Comparison of ENCODE assay signal across 9 mouse cellular contexts in genomic region chr8:94179713-94180560, GRCm38 (mm10). TPM values are rescaled to one million over a fixed set of nuclear protein-coding genes. Genes with fewer than 3 reads are reported as not detected.
A peak's percentile ranks its signal among the peaks of the same experiment; 100 is the strongest.
DNase-seq lines count a peak whose midpoint lies in the region; ATAC-seq and TF ChIP-seq lines count a peak whose summit lies in the region.
"Had no signal": no experiment of that assay in that cellular context is flagged by ENCODE, and none has a peak within 500 bp of the region (broad histone marks: within the 10 kb centered on the region; RNA-seq: fewer than 3 reads in every experiment).

No protein-coding gene starts in this region.

- peaks cover 57% of the 10 kb centered on the region for H3K27me3 ChIP-seq in heart, embryonic 14.5 days (ENCODE audit: control insufficient read depth, insufficient read depth, low read length)
- peaks cover 100% of the 10 kb centered on the region for H3K27me3 ChIP-seq in limb, embryonic 10.5 days (ENCODE audit: low read depth, poor library complexity, severe bottlenecking)
- peaks cover 49% of the 10 kb centered on the region for H3K27me3 ChIP-seq in midbrain, postnatal 0 days (ENCODE audit: insufficient read depth, low read length)

- no peak for TF ChIP-seq CTCF in layer of hippocampus, adult 2 months (conservative IDR thresholded peaks at IDR 0.05)
- TF ChIP-seq CTCF in bone marrow, adult 2 months (IDR thresholded peaks at IDR 0.05; ENCODE audit: control insufficient read depth, insufficient read depth, low read length) = no peak
- TF ChIP-seq CTCF in midbrain, postnatal 0 days (IDR thresholded peaks at IDR 0.05) = no peak

- no peaks in the 10 kb centered on the region for H3K9me3 ChIP-seq in heart, embryonic 14.5 days (ENCODE audit: control insufficient read depth, low read length)
- no peaks in the 10 kb centered on the region for H3K9me3 ChIP-seq in limb, embryonic 10.5 days (replicated peaks)
- no peaks in the 10 kb centered on the region for H3K9me3 ChIP-seq in midbrain, postnatal 0 days (ENCODE audit: low read length)

- DNase-seq in layer of hippocampus, adult 2 months (ENCODE audit: low spot score in 2 of 2) = no peak
- DNase-seq in layer of hippocampus, adult 18-20 months (ENCODE audit: low spot score in 2 of 2) = no peak
- DNase-seq in limb, embryonic 10.5 days (ENCODE audit: low spot score) = peak; percentile 54
- no peak for DNase-seq in midbrain, postnatal 0 days (ENCODE audit: low spot score)
- DNase-seq in layer of hippocampus, adult 11-12 months (ENCODE audit: low spot score) = no peak

- 3% methylated on average over 25 of the region's 25 CpGs for WGBS in bone marrow, adult 2 months
- WGBS in heart, embryonic 14.5 days = 6% methylated on average over 25 of the region's 25 CpGs
- 5% methylated on average over 25 of the region's 25 CpGs for WGBS in limb, embryonic 10.5 days
- WGBS in midbrain, postnatal 0 days = 4% methylated on average over 25 of the region's 25 CpGs

- no peaks in the 10 kb centered on the region; the same call in 1 of the 2 replicates for H3K4me1 ChIP-seq in bone marrow, adult 2 months (ENCODE audit: control insufficient read depth, insufficient read depth, low read length)
- H3K4me1 ChIP-seq in heart, embryonic 14.5 days (ENCODE audit: control insufficient read depth in 2 of 2, insufficient read depth in 2 of 2, low read length in 2 of 2) = peaks cover 10 to 18% of the 10 kb centered on the region in 2 experiments
- H3K4me1 ChIP-seq in limb, embryonic 10.5 days = peaks cover 43% of the 10 kb centered on the region
- peaks cover 3% of the 10 kb centered on the region for H3K4me1 ChIP-seq in midbrain, postnatal 0 days (ENCODE audit: insufficient read depth, low read length)

- no peak for ATAC-seq in heart, embryonic 14.5 days (ENCODE audit: insufficient number of reproducible peaks, insufficient read depth, low FRiP score, low read depth)
- no peak for ATAC-seq in midbrain, postnatal 0 days (ENCODE audit: low FRiP score)
- no peak for ATAC-seq in cerebellum, adult (ENCODE audit: insufficient number of reproducible peaks, low FRiP score, low TSS enrichment)

- peak overlapping the region; percentile 70 for H3K4me3 ChIP-seq in layer of hippocampus, adult 2 months
- peak overlapping the region; percentile 66 for H3K4me3 ChIP-seq in bone marrow, adult 2 months (replicated peaks; ENCODE audit: control insufficient read depth, low read depth, low read length)
- peak overlapping the region; percentile 55 to 59 for H3K4me3 ChIP-seq in heart, embryonic 14.5 days (ENCODE audit: control insufficient read depth in 1 of 2, insufficient read depth in 1 of 2, low read depth in 1 of 2, low read length in 2 of 2)
- peak overlapping the region; percentile 52 for H3K4me3 ChIP-seq in limb, embryonic 10.5 days
- H3K4me3 ChIP-seq in midbrain, postnatal 0 days (ENCODE audit: low read depth, low read length) = peak overlapping the region; percentile 45

- peak overlapping the region; percentile 97 for H3K27ac ChIP-seq in layer of hippocampus, adult 2 months
- 0 out of 2 replicates have a peak overlapping the region, but pooled peaks have one; percentile 11 for H3K27ac ChIP-seq in bone marrow, adult 2 months (ENCODE audit: control insufficient read depth, insufficient read depth, low read depth, low read length, poor library complexity)
- peak overlapping the region in 1 of 2 experiments; percentile 83; a peak in 1 of 4 replicates for H3K27ac ChIP-seq in heart, embryonic 14.5 days (replicated peaks in 1 of 2; ENCODE audit: control insufficient read depth in 1 of 2, insufficient read depth in 1 of 2, low read depth in 2 of 2, low read length in 2 of 2)
- H3K27ac ChIP-seq in limb, embryonic 10.5 days = 0 out of 2 replicates have a peak overlapping the region, but pooled peaks have one; percentile 21
- H3K27ac ChIP-seq in midbrain, postnatal 0 days (ENCODE audit: low read depth, low read length) = 0 out of 2 replicates have a peak overlapping the region, but pooled peaks have one; percentile 51

- no peaks in the 10 kb centered on the region for H3K36me3 ChIP-seq in heart, embryonic 14.5 days (ENCODE audit: control insufficient read depth, insufficient read depth, low read length)
- no peaks in the 10 kb centered on the region for H3K36me3 ChIP-seq in limb, embryonic 10.5 days
- H3K36me3 ChIP-seq in midbrain, postnatal 0 days (ENCODE audit: insufficient read depth, low read length) = no peaks in the 10 kb centered on the region

- no peak for TF ChIP-seq POLR2A in bone marrow, adult 2 months (IDR thresholded peaks at IDR 0.05; ENCODE audit: borderline replicate concordance, control insufficient read depth, low read depth, low read length)

- peak overlapping the region; percentile 84 for H3K4me2 ChIP-seq in heart, embryonic 14.5 days (ENCODE audit: low read length)
- H3K4me2 ChIP-seq in midbrain, postnatal 0 days (ENCODE audit: low read depth, low read length, poor library complexity, severe bottlenecking) = peak overlapping the region; percentile 79

- peak overlapping the region; percentile 82 for H3K9ac ChIP-seq in heart, embryonic 14.5 days (ENCODE audit: low read length)
- H3K9ac ChIP-seq in midbrain, postnatal 0 days (replicated peaks; ENCODE audit: low read length, poor library complexity, severe bottlenecking) = peak overlapping the region; percentile 65; the same call in 1 of the 2 replicates

RNA-seq across cellular contexts. Expression of gene Mt1, which starts 1.1 kb away (rescaled TPM):
- 100 to 1,000 TPM; 636 to 650 TPM for total RNA-seq in layer of hippocampus, adult 2 months (2021)
- total RNA-seq in layer of hippocampus, adult 18-20 months (2021) = 100 to 1,000 TPM; 625 to 755 TPM
- 188 and 700 TPM in 2 replicates for polyA plus RNA-seq in bone marrow, adult 2 months (2011; ENCODE audit: insufficient read depth, insufficient read length, low replicate concordance, missing spikeins)
- polyA plus RNA-seq in heart, embryonic 14.5 days (2014; fragmentation: Nextera tagmentation; extraction: Ambion mirVana) = 438 and 453 TPM in 2 replicates
- polyA plus RNA-seq in limb, embryonic 10.5 days (2016; fragmentation: Nextera tagmentation; extraction: Ambion mirVana) = 105 and 163 TPM in 2 replicates
- 460 and 504 TPM in 2 replicates for total RNA-seq in midbrain, postnatal 0 days (2014; rRNA removed)
- 387 and 420 TPM in 2 replicates for polyA plus RNA-seq in midbrain, postnatal 0 days (2015; fragmentation: Nextera tagmentation; extraction: Ambion mirVana)

RNA-seq across cellular contexts. Expression of gene Mt2, which starts 7.5 kb away (rescaled TPM):
- total RNA-seq in layer of hippocampus, adult 2 months (2021) = 100 to 1,000 TPM; 545 to 546 TPM
- 100 to 1,000 TPM; 501 to 598 TPM for total RNA-seq in layer of hippocampus, adult 18-20 months (2021)
- polyA plus RNA-seq in bone marrow, adult 2 months (2011; ENCODE audit: insufficient read depth, insufficient read length, low replicate concordance, missing spikeins) = 102 and 809 TPM in 2 replicates
- 37.5 and 38.6 TPM in 2 replicates for polyA plus RNA-seq in heart, embryonic 14.5 days (2014; fragmentation: Nextera tagmentation; extraction: Ambion mirVana)
- polyA plus RNA-seq in limb, embryonic 10.5 days (2016; fragmentation: Nextera tagmentation; extraction: Ambion mirVana) = 30.0 and 45.6 TPM in 2 replicates
- 57.7 and 131 TPM in 2 replicates for total RNA-seq in midbrain, postnatal 0 days (2014; rRNA removed)
- polyA plus RNA-seq in midbrain, postnatal 0 days (2015; fragmentation: Nextera tagmentation; extraction: Ambion mirVana) = 92.3 and 101 TPM in 2 replicates

RNA-seq across cellular contexts. Expression of gene Mt3, which starts 27.5 kb away (rescaled TPM):
- total RNA-seq in layer of hippocampus, adult 2 months (2021) = 1,000 to 10,000 TPM; 1,175 to 1,192 TPM
- 1,000 to 10,000 TPM; 1,203 to 1,275 TPM for total RNA-seq in layer of hippocampus, adult 18-20 months (2021)
- polyA plus RNA-seq in bone marrow, adult 2 months (2011; ENCODE audit: insufficient read depth, insufficient read length, low replicate concordance, missing spikeins) = 3.0 TPM in 1 of 2 replicates, not detected in the other
- polyA plus RNA-seq in heart, embryonic 14.5 days (2014; fragmentation: Nextera tagmentation; extraction: Ambion mirVana) = 78.6 and 88.7 TPM in 2 replicates
- 0.30 TPM in 1 of 2 replicates, not detected in the other for polyA plus RNA-seq in limb, embryonic 10.5 days (2016; fragmentation: Nextera tagmentation; extraction: Ambion mirVana)
- total RNA-seq in midbrain, postnatal 0 days (2014; rRNA removed) = 571 and 599 TPM in 2 replicates
- polyA plus RNA-seq in midbrain, postnatal 0 days (2015; fragmentation: Nextera tagmentation; extraction: Ambion mirVana) = 314 and 354 TPM in 2 replicates

RNA-seq across cellular contexts. Expression of gene Nup93, which starts 34.4 kb away (rescaled TPM):
- 10 to 100 TPM; 62.9 to 66.3 TPM for total RNA-seq in layer of hippocampus, adult 2 months (2021)
- 10 to 100 TPM; 44.3 to 52.6 TPM for total RNA-seq in layer of hippocampus, adult 18-20 months (2021)
- 19.5 and 21.3 TPM in 2 replicates for polyA plus RNA-seq in bone marrow, adult 2 months (2011; ENCODE audit: insufficient read depth, insufficient read length, low replicate concordance, missing spikeins)
- polyA plus RNA-seq in heart, embryonic 14.5 days (2014; fragmentation: Nextera tagmentation; extraction: Ambion mirVana) = 56.9 and 59.4 TPM in 2 replicates
- 139 and 146 TPM in 2 replicates for polyA plus RNA-seq in limb, embryonic 10.5 days (2016; fragmentation: Nextera tagmentation; extraction: Ambion mirVana)
- 47.9 and 65.3 TPM in 2 replicates for total RNA-seq in midbrain, postnatal 0 days (2014; rRNA removed)
- polyA plus RNA-seq in midbrain, postnatal 0 days (2015; fragmentation: Nextera tagmentation; extraction: Ambion mirVana) = 38.4 and 39.9 TPM in 2 replicates

RNA-seq across cellular contexts. Expression of gene Mt4, which starts 42.9 kb away (rescaled TPM):
- total RNA-seq in layer of hippocampus, adult 2 months (2021) = not detected
- not detected for total RNA-seq in layer of hippocampus, adult 18-20 months (2021)
- polyA plus RNA-seq in bone marrow, adult 2 months (2011; ENCODE audit: insufficient read depth, insufficient read length, low replicate concordance, missing spikeins) = not detected in 2 replicates
- not detected in 2 replicates for polyA plus RNA-seq in heart, embryonic 14.5 days (2014; fragmentation: Nextera tagmentation; extraction: Ambion mirVana)
- not detected in 2 replicates for polyA plus RNA-seq in limb, embryonic 10.5 days (2016; fragmentation: Nextera tagmentation; extraction: Ambion mirVana)
- not detected in 2 replicates for total RNA-seq in midbrain, postnatal 0 days (2014; rRNA removed)
- not detected in 2 replicates for polyA plus RNA-seq in midbrain, postnatal 0 days (2015; fragmentation: Nextera tagmentation; extraction: Ambion mirVana)
- polyA plus RNA-seq: brain, embryonic 14.5 days had no signal

Comparison
In these comparisons a context has a peak if more than half of its experiments do, and no peak if none do; other contexts are left out.
1. RNA of gene Mt3, which starts 27.5 kb away (polyA plus RNA-seq): 314 to 354 TPM in midbrain, postnatal 0 days and 78.6 to 88.7 TPM in heart, embryonic 14.5 days; 3.0 TPM in bone marrow, adult 2 months and 0.30 TPM in limb, embryonic 10.5 days; every median in the first group is over 10 times any median in the second.
2. Peak in every context shown above with its lines, with median percentiles within 50 percentile points of each other: H3K4me3 ChIP-seq.